Mouse (Mus musculus): ENCODE measurements around the gene Cisd2. TPM values are rescaled to one million over a fixed set of nuclear protein-coding genes. Genes with fewer than 3 reads are reported as not detected.
A peak's percentile ranks its signal among the peaks of the same experiment; 100 is the strongest.

The Cisd2 gene
- polyA plus RNA-seq, 1 experiment from 2014 or later = 51.8 TPM

- Histone ChIP-seq H3K36me3 (ENCODE audit: control insufficient read depth, insufficient read depth) (0 out of 2 replicates have a peak, but pooled peaks cover 2% of the 10 kb centered on the region), H3K9me3 (replicated peaks; ENCODE audit: control insufficient read depth, low read length) (no peaks in the 10 kb centered on the region), H3K4me1 (ENCODE audit: control insufficient read depth, insufficient read depth, low read length) (peaks cover 5% of the 10 kb centered on the region), H3K27me3 (ENCODE audit: control insufficient read depth, insufficient read depth, low read length) (no peaks in the 10 kb centered on the region), H3K9ac (ENCODE audit: low read length) (no peak overlapping the region), H3K4me3 (ENCODE audit: low read length) (no peak overlapping the region), H3K27ac (ENCODE audit: low read length) (no peak overlapping the region), H3K4me2 (ENCODE audit: low read depth, low read length) (no peak overlapping the region)
- WGBS = 88% methylated on average over 9 of the region's 9 CpGs
- no peak for ATAC-seq (replicated peaks; ENCODE audit: extremely low read depth, insufficient read depth, low FRiP score)
These were observed 20.5 kb downstream of the Cisd2 start for GRCm38 (mm10) chr3:135403211-135403610.

- 0 out of 2 replicates have a peak, but pooled peaks cover 2% of the 10 kb centered on the region for H3K36me3 ChIP-seq (ENCODE audit: control insufficient read depth, insufficient read depth)
- peaks cover 5% of the 10 kb centered on the region for H3K4me1 ChIP-seq (ENCODE audit: control insufficient read depth, insufficient read depth, low read length)
- H3K9ac ChIP-seq (ENCODE audit: low read length) = no peak overlapping the region
- H3K9me3 ChIP-seq (replicated peaks; ENCODE audit: control insufficient read depth, low read length) = no peaks in the 10 kb centered on the region
- whole genome bisulfite sequencing = 1% methylated on average over 10 of the region's 10 CpGs
- H3K4me3 ChIP-seq (ENCODE audit: low read length) = no peak overlapping the region
- peak overlapping the region; percentile 52 for H3K4me2 ChIP-seq (ENCODE audit: low read depth, low read length)
- peak; percentile 82 for ATAC-seq (replicated peaks; ENCODE audit: extremely low read depth, insufficient read depth, low FRiP score)
- H3K27ac ChIP-seq (ENCODE audit: low read length) = no peak overlapping the region; the same call in 1 of the 2 replicates
- no peaks in the 10 kb centered on the region for H3K27me3 ChIP-seq (ENCODE audit: control insufficient read depth, insufficient read depth, low read length)
These were observed 21.5 kb downstream of the Cisd2 start for GRCm38 (mm10) chr3:135402201-135402658.

- no peak overlapping the region for H3K4me3 ChIP-seq (ENCODE audit: low read length)
- no peak overlapping the region for H3K4me2 ChIP-seq (ENCODE audit: low read depth, low read length)
- H3K36me3 ChIP-seq (ENCODE audit: control insufficient read depth, insufficient read depth) = no peaks in the 10 kb centered on the region
- no peaks in the 10 kb centered on the region for H3K9me3 ChIP-seq (replicated peaks; ENCODE audit: control insufficient read depth, low read length)
- H3K27me3 ChIP-seq (ENCODE audit: control insufficient read depth, insufficient read depth, low read length) = no peaks in the 10 kb centered on the region
- no peak overlapping the region for H3K27ac ChIP-seq (ENCODE audit: low read length)
- H3K4me1 ChIP-seq (ENCODE audit: control insufficient read depth, insufficient read depth, low read length) = peaks cover 3% of the 10 kb centered on the region; the same call in 1 of the 2 replicates
- no peak for ATAC-seq (replicated peaks; ENCODE audit: extremely low read depth, insufficient read depth, low FRiP score)
- H3K9ac ChIP-seq (ENCODE audit: low read length) = no peak overlapping the region
These were observed 26.6 kb downstream of the Cisd2 start for GRCm38 (mm10) chr3:135397112-135397511.

- Histone ChIP-seq H3K36me3 (ENCODE audit: control insufficient read depth, insufficient read depth) (no peaks in the 10 kb centered on the region), H3K4me2 (ENCODE audit: low read depth, low read length) (no peak overlapping the region), H3K4me3 (ENCODE audit: low read length) (no peak overlapping the region), H3K4me1 (ENCODE audit: control insufficient read depth, insufficient read depth, low read length) (peaks cover 3% of the 10 kb centered on the region; the same call in 1 of the 2 replicates), H3K9ac (ENCODE audit: low read length) (no peak overlapping the region), H3K27ac (ENCODE audit: low read length) (no peak overlapping the region), H3K9me3 (replicated peaks; ENCODE audit: control insufficient read depth, low read length) (no peaks in the 10 kb centered on the region), H3K27me3 (ENCODE audit: control insufficient read depth, insufficient read depth, low read length) (no peaks in the 10 kb centered on the region)
- no peak for ATAC-seq (replicated peaks; ENCODE audit: extremely low read depth, insufficient read depth, low FRiP score)
- WGBS = 60% methylated on average over 6 of the region's 6 CpGs
These were observed 27.6 kb downstream of the Cisd2 start for GRCm38 (mm10) chr3:135396081-135396480.

GRCm38 (mm10) chr3:135395085-135395484 lies 28.6 kb downstream of the Cisd2 start:
- Histone ChIP-seq H3K4me1 (ENCODE audit: control insufficient read depth, insufficient read depth, low read length) (peaks cover 3% of the 10 kb centered on the region; the same call in 1 of the 2 replicates), H3K4me2 (ENCODE audit: low read depth, low read length) (no peak overlapping the region), H3K36me3 (ENCODE audit: control insufficient read depth, insufficient read depth) (no peaks in the 10 kb centered on the region), H3K27ac (ENCODE audit: low read length) (no peak overlapping the region), H3K27me3 (ENCODE audit: control insufficient read depth, insufficient read depth, low read length) (no peaks in the 10 kb centered on the region), H3K9ac (ENCODE audit: low read length) (no peak overlapping the region), H3K4me3 (ENCODE audit: low read length) (no peak overlapping the region), H3K9me3 (replicated peaks; ENCODE audit: control insufficient read depth, low read length) (no peaks in the 10 kb centered on the region)
- 71% methylated on average over 5 of the region's 5 CpGs for WGBS
- ATAC-seq (replicated peaks; ENCODE audit: extremely low read depth, insufficient read depth, low FRiP score) = no peak

GRCm38 (mm10) chr3:135393186-135393585 lies 30.5 kb downstream of the Cisd2 start:
- H3K9ac ChIP-seq (ENCODE audit: low read length) = no peak overlapping the region
- no peaks in the 10 kb centered on the region for H3K36me3 ChIP-seq (ENCODE audit: control insufficient read depth, insufficient read depth)
- no peaks in the 10 kb centered on the region for H3K9me3 ChIP-seq (replicated peaks; ENCODE audit: control insufficient read depth, low read length)
- no peak overlapping the region for H3K4me3 ChIP-seq (ENCODE audit: low read length)
- H3K4me1 ChIP-seq (ENCODE audit: control insufficient read depth, insufficient read depth, low read length) = peaks cover 3% of the 10 kb centered on the region; the same call in 1 of the 2 replicates
- no peak overlapping the region for H3K27ac ChIP-seq (ENCODE audit: low read length)
- WGBS = 36% methylated on average over 6 of the region's 6 CpGs
- no peak overlapping the region for H3K4me2 ChIP-seq (ENCODE audit: low read depth, low read length)
- no peak; the same call in 1 of the 2 replicates for ATAC-seq (replicated peaks; ENCODE audit: extremely low read depth, insufficient read depth, low FRiP score)
- H3K27me3 ChIP-seq (ENCODE audit: control insufficient read depth, insufficient read depth, low read length) = no peaks in the 10 kb centered on the region

- Histone ChIP-seq H3K36me3 (ENCODE audit: control insufficient read depth, insufficient read depth) (no peaks in the 10 kb centered on the region), H3K9ac (ENCODE audit: low read length) (no peak overlapping the region), H3K4me3 (ENCODE audit: low read length) (no peak overlapping the region), H3K4me1 (ENCODE audit: control insufficient read depth, insufficient read depth, low read length) (no peaks in the 10 kb centered on the region), H3K27ac (ENCODE audit: low read length) (no peak overlapping the region), H3K4me2 (ENCODE audit: low read depth, low read length) (no peak overlapping the region), H3K27me3 (ENCODE audit: control insufficient read depth, insufficient read depth, low read length) (no peaks in the 10 kb centered on the region), H3K9me3 (replicated peaks; ENCODE audit: control insufficient read depth, low read length) (no peaks in the 10 kb centered on the region)
- WGBS = 85% methylated on average over 4 of the region's 4 CpGs
- ATAC-seq (replicated peaks; ENCODE audit: extremely low read depth, insufficient read depth, low FRiP score) = no peak
These were observed 43.9 kb downstream of the Cisd2 start for GRCm38 (mm10) chr3:135379868-135380267.

GRCm38 (mm10) chr3:135377445-135377844 lies 46.3 kb downstream of the Cisd2 start:
- H3K9me3 ChIP-seq (replicated peaks; ENCODE audit: control insufficient read depth, low read length) = no peaks in the 10 kb centered on the region
- 73% methylated on average over 10 of the region's 10 CpGs for WGBS
- H3K27me3 ChIP-seq (ENCODE audit: control insufficient read depth, insufficient read depth, low read length) = no peaks in the 10 kb centered on the region
- no peak overlapping the region for H3K4me3 ChIP-seq (ENCODE audit: low read length)
- no peaks in the 10 kb centered on the region for H3K36me3 ChIP-seq (ENCODE audit: control insufficient read depth, insufficient read depth)
- ATAC-seq (replicated peaks; ENCODE audit: extremely low read depth, insufficient read depth, low FRiP score) = no peak
- H3K9ac ChIP-seq (ENCODE audit: low read length) = no peak overlapping the region
- H3K4me2 ChIP-seq (ENCODE audit: low read depth, low read length) = no peak overlapping the region
- no peak overlapping the region for H3K27ac ChIP-seq (ENCODE audit: low read length)
- no peaks in the 10 kb centered on the region for H3K4me1 ChIP-seq (ENCODE audit: control insufficient read depth, insufficient read depth, low read length)

- H3K27me3 ChIP-seq (ENCODE audit: control insufficient read depth, insufficient read depth, low read length) = no peaks in the 10 kb centered on the region
- WGBS = 71% methylated on average over 3 of the region's 3 CpGs
- no peaks in the 10 kb centered on the region for H3K9me3 ChIP-seq (replicated peaks; ENCODE audit: control insufficient read depth, low read length)
- no peak overlapping the region for H3K4me2 ChIP-seq (ENCODE audit: low read depth, low read length)
- H3K36me3 ChIP-seq (ENCODE audit: control insufficient read depth, insufficient read depth) = no peaks in the 10 kb centered on the region
- no peak overlapping the region for H3K9ac ChIP-seq (ENCODE audit: low read length)
- ATAC-seq (replicated peaks; ENCODE audit: extremely low read depth, insufficient read depth, low FRiP score) = no peak
- H3K4me3 ChIP-seq (ENCODE audit: low read length) = no peak overlapping the region
- H3K27ac ChIP-seq (ENCODE audit: low read length) = no peak overlapping the region
- H3K4me1 ChIP-seq (ENCODE audit: control insufficient read depth, insufficient read depth, low read length) = no peaks in the 10 kb centered on the region
These were observed 47.9 kb downstream of the Cisd2 start for GRCm38 (mm10) chr3:135375836-135376235.
